Mouse (Mus musculus) brain, embryonic 14.5 days (tissue): ENCODE data around the gene Ift88.

Experiments used
- CTCF ChIP-seq: fragments of 200-500 bp; IDR thresholded peaks from 2 replicates; pipeline ENCODE4 v1.5.1; 2012; ENCODE audit warnings: inconsistent platforms, mild to moderate bottlenecking, moderate library complexity, borderline replicate concordance; ENCODE audit not compliant: insufficient read depth, insufficient read length; ENCODE audit errors: extremely low read depth
- POLR2A ChIP-seq: fragments of 200-500 bp; IDR thresholded peaks from 2 replicates; pipeline ENCODE4 v1.6.1; 2012; ENCODE audit warnings: mild to moderate bottlenecking, inconsistent platforms, borderline replicate concordance; ENCODE audit not compliant: poor library complexity, insufficient read depth, insufficient read length, severe bottlenecking; ENCODE audit errors: extremely low read depth

GRCm38 (mm10) chr14:57459883-57460282 lies 36.0 kb downstream of the Ift88 start:
- TF ChIP-seq CTCF (no peak), POLR2A (no peak)
